8 mouse cellular contexts compared by ENCODE assay signal in genomic region chr11:106036548-106037417, GRCm38 (mm10). TPM values are rescaled to one million over a fixed set of nuclear protein-coding genes. Genes with fewer than 3 reads are reported as not detected.
DNase-seq lines count a peak whose midpoint lies in the region; ATAC-seq and TF ChIP-seq lines count a peak whose summit lies in the region.

Dcaf7 (plus strand) TSS chr11:106036872.

- TF ChIP-seq EP300 in liver, embryonic 14.5 days (IDR thresholded peaks at IDR 0.05; ENCODE audit: low read depth), result no peak
- peak; percentile 35 for TF ChIP-seq EP300 in stomach, postnatal 0 days (optimal IDR thresholded peaks at IDR 0.05)

- WGBS in forebrain, embryonic 10.5 days, result under 1% methylated on average over 66 of the region's 66 CpGs
- under 1% methylated on average over 66 of the region's 66 CpGs for WGBS in heart, embryonic 15.5 days
- WGBS in liver, embryonic 14.5 days (ENCODE audit: insufficient replicate concordance), result under 1% methylated on average over 66 of the region's 66 CpGs
- under 1% methylated on average over 65 of the region's 66 CpGs for WGBS in neural tube, embryonic 11.5 days
- WGBS in stomach, postnatal 0 days, result under 1% methylated on average over 66 of the region's 66 CpGs

- H3K27me3 ChIP-seq in forebrain, embryonic 10.5 days (ENCODE audit: poor library complexity, severe bottlenecking), result no peaks in the 10 kb centered on the region
- no peaks in the 10 kb centered on the region for H3K27me3 ChIP-seq in heart, embryonic 15.5 days
- no peaks in the 10 kb centered on the region for H3K27me3 ChIP-seq in liver, embryonic 14.5 days (ENCODE audit: control insufficient read depth, insufficient read depth, low read length)
- no peaks in the 10 kb centered on the region for H3K27me3 ChIP-seq in neural tube, embryonic 11.5 days (ENCODE audit: control insufficient read depth, insufficient read depth, low read length)
- no peaks in the 10 kb centered on the region for H3K27me3 ChIP-seq in stomach, postnatal 0 days (ENCODE audit: control insufficient read depth, insufficient read depth, low read length)

- H3K36me3 ChIP-seq in forebrain, embryonic 10.5 days (replicated peaks), result 0 out of 2 replicates have a peak, but pooled peaks cover 10% of the 10 kb centered on the region
- H3K36me3 ChIP-seq in heart, embryonic 15.5 days, result no peaks in the 10 kb centered on the region
- no peaks in the 10 kb centered on the region for H3K36me3 ChIP-seq in liver, embryonic 14.5 days (replicated peaks; ENCODE audit: control insufficient read depth, insufficient read depth, low read depth)
- no peaks in the 10 kb centered on the region for H3K36me3 ChIP-seq in neural tube, embryonic 11.5 days (ENCODE audit: control insufficient read depth, insufficient read depth, low read length)
- H3K36me3 ChIP-seq in stomach, postnatal 0 days (ENCODE audit: control insufficient read depth, insufficient read depth, low read length), result no peaks in the 10 kb centered on the region

- peak within 1 kb of the TSS; percentile 90 for H3K9ac ChIP-seq in heart, embryonic 15.5 days
- peak within 1 kb of the TSS; percentile 70 for H3K9ac ChIP-seq in liver, embryonic 14.5 days (replicated peaks)
- peak within 1 kb of the TSS; percentile 84 for H3K9ac ChIP-seq in neural tube, embryonic 11.5 days (ENCODE audit: low read length)
- peak within 1 kb of the TSS; percentile 73 for H3K9ac ChIP-seq in stomach, postnatal 0 days (ENCODE audit: low read length)

- ATAC-seq in heart, embryonic 15.5 days (replicated peaks; ENCODE audit: insufficient number of reproducible peaks, insufficient read depth, low FRiP score, low read depth), result peak; percentile 99
- ATAC-seq in liver, embryonic 14.5 days (ENCODE audit: insufficient read depth), result peak; percentile 98
- ATAC-seq in neural tube, embryonic 11.5 days (ENCODE audit: insufficient read depth, low FRiP score, low TSS enrichment), result peak; percentile 99
- ATAC-seq in stomach, postnatal 0 days (ENCODE audit: low FRiP score, low TSS enrichment), result peak; percentile 99

- H3K27ac ChIP-seq in forebrain, embryonic 10.5 days, result peak within 1 kb of the TSS; percentile 92
- peak within 1 kb of the TSS; percentile 87 for H3K27ac ChIP-seq in heart, embryonic 15.5 days
- H3K27ac ChIP-seq in liver, embryonic 14.5 days, result peak within 1 kb of the TSS; percentile 16
- peak within 1 kb of the TSS; percentile 78 for H3K27ac ChIP-seq in neural tube, embryonic 11.5 days (ENCODE audit: low read depth, low read length)
- H3K27ac ChIP-seq in stomach, postnatal 0 days (replicated peaks), result peak within 1 kb of the TSS; percentile 91

- H3K4me1 ChIP-seq in forebrain, embryonic 10.5 days, result peaks cover 33% of the 10 kb centered on the region
- H3K4me1 ChIP-seq in heart, embryonic 15.5 days (replicated peaks), result peaks cover 19% of the 10 kb centered on the region
- H3K4me1 ChIP-seq in liver, embryonic 14.5 days (replicated peaks; ENCODE audit: control insufficient read depth in 2 of 2, insufficient read depth in 2 of 2, low read length in 1 of 2), result peaks cover 16 to 17% of the 10 kb centered on the region in 2 experiments
- peaks cover 6% of the 10 kb centered on the region for H3K4me1 ChIP-seq in neural tube, embryonic 11.5 days (ENCODE audit: control insufficient read depth, insufficient read depth, low read length)
- H3K4me1 ChIP-seq in stomach, postnatal 0 days (replicated peaks; ENCODE audit: control insufficient read depth, insufficient read depth), result no peaks in the 10 kb centered on the region

- TF ChIP-seq CTCF in liver, embryonic 14.5 days (IDR thresholded peaks at IDR 0.05; ENCODE audit: low read depth), result no peak
- TF ChIP-seq CTCF in stomach, postnatal 0 days (IDR thresholded peaks at IDR 0.05; ENCODE audit: low read depth), result no peak; the same call in 1 of the 2 replicates

- H3K4me3 ChIP-seq in forebrain, embryonic 10.5 days, result peak within 1 kb of the TSS; percentile 97
- H3K4me3 ChIP-seq in heart, embryonic 15.5 days, result peak within 1 kb of the TSS; percentile 81
- H3K4me3 ChIP-seq in liver, embryonic 14.5 days (ENCODE audit: insufficient read depth in 1 of 2, low read depth in 2 of 2, low read length in 2 of 2), result peak within 1 kb of the TSS; percentile 69 to 90
- H3K4me3 ChIP-seq in neural tube, embryonic 11.5 days (ENCODE audit: low read depth, low read length), result peak within 1 kb of the TSS; percentile 100
- H3K4me3 ChIP-seq in stomach, postnatal 0 days (ENCODE audit: low read depth, low read length), result peak within 1 kb of the TSS; percentile 85

- peaks cover 1% of the 10 kb centered on the region; the same call in 1 of the 2 replicates for H3K9me3 ChIP-seq in forebrain, embryonic 10.5 days
- H3K9me3 ChIP-seq in heart, embryonic 15.5 days (replicated peaks), result no peaks in the 10 kb centered on the region
- no peaks in the 10 kb centered on the region for H3K9me3 ChIP-seq in liver, embryonic 14.5 days (ENCODE audit: control insufficient read depth, low read length)
- H3K9me3 ChIP-seq in neural tube, embryonic 11.5 days (ENCODE audit: control insufficient read depth, low read length), result no peaks in the 10 kb centered on the region
- no peaks in the 10 kb centered on the region for H3K9me3 ChIP-seq in stomach, postnatal 0 days (ENCODE audit: control insufficient read depth, low read length)

- peak within 1 kb of the TSS; percentile 90 for H3K4me2 ChIP-seq in heart, embryonic 15.5 days
- H3K4me2 ChIP-seq in liver, embryonic 14.5 days (ENCODE audit: low read depth), result peak within 1 kb of the TSS; percentile 89
- H3K4me2 ChIP-seq in neural tube, embryonic 11.5 days (ENCODE audit: low read depth), result peak within 1 kb of the TSS; percentile 84
- H3K4me2 ChIP-seq in stomach, postnatal 0 days (replicated peaks; ENCODE audit: low read depth), result peak within 1 kb of the TSS; percentile 81

- DNase-seq in CD8-positive naive resting alpha-beta T cell, adult 2 months (ENCODE audit: low read depth in 2 of 2, low spot score in 2 of 2), result peak; percentile 98 to 100
- DNase-seq in c-Kit-positive CD71-negative TER-119-negative erythroid progenitor cells, embryonic 14.5 days (ENCODE audit: low read depth), result peak; percentile 99
- DNase-seq in forebrain, embryonic 10.5 days (ENCODE audit: extremely low spot score, low spot score), result peak; percentile 98
- DNase-seq in kidney, postnatal 25 days, result peak; percentile 96 to 98
- peak; percentile 96 to 97 (median 97) for DNase-seq in liver, embryonic 14.5 days (ENCODE audit: low read depth in 3 of 3, low spot score in 3 of 3)
- peak; percentile 99 for DNase-seq in neural tube, embryonic 11.5 days (ENCODE audit: low spot score)
- DNase-seq in stomach, postnatal 0 days (ENCODE audit: low spot score), result peak; percentile 95

RNA-seq across cellular contexts. Expression of gene Dcaf7, which starts in this region (rescaled TPM):
- polyA plus RNA-seq in forebrain, embryonic 10.5 days (2016; fragmentation: Nextera tagmentation; extraction: Ambion mirVana), result 84.0 and 87.1 TPM in 2 replicates
- 35.0 and 48.7 TPM in 2 replicates for polyA plus RNA-seq in heart, embryonic 15.5 days (2015; fragmentation: Nextera tagmentation; extraction: Ambion mirVana)
- 15.4 and 15.5 TPM in 2 replicates for polyA plus RNA-seq in liver, embryonic 14.5 days (2012; rRNA removed)
- polyA plus RNA-seq in liver, embryonic 14.5 days (2014; fragmentation: Nextera tagmentation; extraction: Ambion mirVana), result 21.6 and 25.9 TPM in 2 replicates
- 94.6 and 100 TPM in 2 replicates for polyA plus RNA-seq in neural tube, embryonic 11.5 days (2014; fragmentation: Nextera tagmentation; extraction: Ambion mirVana)
- polyA plus RNA-seq in stomach, postnatal 0 days (2015; fragmentation: Nextera tagmentation; extraction: Ambion mirVana), result 25.9 and 28.1 TPM in 2 replicates

Comparison
In these comparisons a context has a peak if more than half of its experiments do, and no peak if none do; other contexts are left out.
1. Peak in every context shown above with its lines: DNase-seq, ATAC-seq, H3K4me3 ChIP-seq and H3K27ac ChIP-seq.
2. H3K27ac ChIP-seq: peak in every context shown above with its lines; median percentile 92 in forebrain, embryonic 10.5 days; 91 in stomach, postnatal 0 days; 87 in heart, embryonic 15.5 days; 78 in neural tube, embryonic 11.5 days; 16 in liver, embryonic 14.5 days.